Mouse (Mus musculus) bone marrow, adult 2 months (tissue): ENCODE measurements around the gene Ada. TPM values are rescaled to one million over a fixed set of nuclear protein-coding genes. Genes with fewer than 3 reads are reported as not detected.

Source experiments
- H3K27ac ChIP-seq: fragments of 200-500 bp; 2 replicates; pipeline ENCODE4 v1.5.1; 2012; ENCODE audit warnings: low read depth, mild to moderate bottlenecking, control low read depth, inconsistent platforms, low read length; ENCODE audit not compliant: control insufficient read depth, poor library complexity, insufficient read depth
- H3K4me1 ChIP-seq: fragments of 200-500 bp; 2 replicates; pipeline ENCODE4 v1.6.1; 2011; ENCODE audit warnings: low read length; ENCODE audit not compliant: control insufficient read depth, insufficient read depth
- H3K4me3 ChIP-seq: fragments of 200-500 bp; replicated peaks from 2 replicates; pipeline ENCODE3; 2011; ENCODE audit warnings: mild to moderate bottlenecking, low read depth, low read length, control low read depth; ENCODE audit not compliant: control insufficient read depth
- CTCF ChIP-seq: fragments of 200-500 bp; IDR thresholded peaks from 2 replicates; pipeline ENCODE4 v1.5.1; 2011; ENCODE audit warnings: low read length, control low read depth; ENCODE audit not compliant: control insufficient read depth, insufficient read depth
- POLR2A ChIP-seq: fragments of 200-500 bp; IDR thresholded peaks from 2 replicates; pipeline ENCODE4 v1.6.1; 2011; ENCODE audit warnings: low read depth, mild to moderate bottlenecking, control low read depth, low read length, borderline replicate concordance; ENCODE audit not compliant: control insufficient read depth
- WGBS: fragments of 180-500 bp; shearing (Covaris S2); methylation state at CpG from one replicate; pipeline ENCODE4 v1.1.7; 2018; 5-methylcytosine and 5-hydroxymethylcytosine counted together
- polyA plus RNA-seq: library from polyadenylated mRNA; stranded (reverse); fragments of >200 nt; gene quantifications from 2 replicates; pipeline ENCODE4 v1.2.4, GENCODE M21; 2011; ENCODE audit warnings: low replicate concordance; ENCODE audit not compliant: missing spikeins, insufficient read depth, insufficient read length

Gene Ada
- polyA plus RNA-seq, 1 experiment: 14.9 TPM

DNA sequence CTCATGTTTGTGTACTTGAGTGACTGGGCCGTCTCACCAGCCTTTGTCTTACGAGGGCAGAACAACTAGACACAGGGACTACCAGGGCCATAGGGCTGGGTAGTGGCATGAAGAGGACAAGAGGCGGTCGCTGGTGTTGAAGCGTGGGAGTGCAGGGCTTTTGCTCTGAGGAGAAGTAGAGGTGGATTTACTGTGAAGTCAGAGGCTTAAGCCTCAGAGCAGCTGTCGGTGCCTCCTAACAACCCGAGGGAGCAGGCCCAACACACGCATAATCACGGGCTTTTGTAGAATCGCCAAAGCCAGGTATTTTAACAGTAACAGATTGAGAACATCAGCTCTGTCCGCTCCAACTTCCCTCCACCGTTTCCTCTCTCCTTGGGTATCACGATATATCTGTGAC is 26.6 kb upstream of the Ada start:
- Histone ChIP-seq H3K27ac (no peak overlapping the region), H3K4me1 (no peaks in the 10 kb centered on the region), H3K4me3 (no peak overlapping the region)
- TF ChIP-seq POLR2A: no peak
- TF ChIP-seq CTCF: no peak
- WGBS: 66% methylated on average over 13 of the region's 13 CpGs

DNA sequence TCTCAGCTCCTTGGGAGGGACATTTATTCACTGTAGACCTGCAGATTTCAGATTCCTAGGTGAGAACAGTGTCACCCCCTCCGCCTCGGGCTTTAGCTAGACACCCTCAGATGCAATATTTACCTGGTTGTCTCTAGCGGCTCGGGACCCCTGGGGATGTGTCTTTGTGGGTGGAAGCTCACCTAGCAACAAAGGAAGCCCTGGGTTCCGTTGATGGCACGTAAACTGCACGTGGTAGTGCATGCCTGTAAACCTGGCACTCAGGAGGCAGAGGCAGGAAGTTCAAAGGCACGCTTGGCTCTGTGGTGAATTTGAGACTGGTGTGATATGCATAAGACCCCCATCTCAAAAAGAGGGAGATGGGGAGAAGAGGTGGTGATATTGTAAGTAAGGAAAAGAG is 20.7 kb upstream of the Ada start:
- no peak for TF ChIP-seq POLR2A
- no peak for TF ChIP-seq CTCF
- peaks cover 2% of the 10 kb centered on the region; the same call in 1 of the 2 replicates for H3K4me1 ChIP-seq
- WGBS: 84% methylated on average over 8 of the region's 8 CpGs
- H3K4me3 ChIP-seq: no peak overlapping the region
- H3K27ac ChIP-seq: no peak overlapping the region

DNA sequence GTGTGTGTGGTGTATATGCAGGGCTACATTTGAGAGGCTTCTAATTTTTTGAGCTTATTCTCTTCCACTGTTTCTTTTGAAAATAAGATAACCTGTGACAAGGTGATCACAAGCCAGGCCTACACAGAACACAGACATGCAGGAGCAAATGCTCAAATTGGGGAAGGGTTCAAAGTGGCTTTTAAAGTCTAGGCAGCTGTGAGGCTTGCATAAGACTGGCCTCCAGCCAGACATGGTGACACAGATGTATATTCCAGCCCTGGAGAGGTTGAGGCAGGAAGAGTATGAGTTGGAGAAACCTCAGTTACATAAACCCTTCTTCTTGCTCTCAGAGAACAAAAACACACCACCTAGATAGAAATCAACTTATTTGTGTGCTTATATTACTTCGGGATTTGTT is 16.9 kb upstream of the Ada start:
- 15% methylated on average over 1 of the region's 1 CpGs for WGBS
- Histone ChIP-seq H3K4me1 (peaks cover 2% of the 10 kb centered on the region; the same call in 1 of the 2 replicates), H3K4me3 (no peak overlapping the region), H3K27ac (no peak overlapping the region)
- TF ChIP-seq CTCF (no peak), POLR2A (no peak)

DNA sequence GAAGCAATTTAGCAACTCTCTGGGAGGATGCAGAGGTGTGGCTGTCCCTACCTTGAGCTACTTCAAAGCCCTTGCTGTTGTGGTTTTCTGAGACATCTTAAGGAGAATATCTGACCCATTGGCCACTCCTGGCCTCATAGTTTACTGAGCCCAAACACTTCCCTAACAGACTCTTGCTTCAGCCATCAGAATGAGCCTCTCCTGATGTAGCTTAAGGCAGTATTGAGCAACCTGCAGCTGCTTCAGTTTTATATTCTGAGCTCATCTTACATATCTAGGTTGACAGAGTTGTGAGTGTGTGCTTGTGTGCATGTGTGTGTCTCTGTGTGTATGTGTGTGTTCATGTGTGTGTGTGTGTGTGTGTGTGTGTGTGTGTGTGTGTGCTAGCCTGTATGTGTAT is 16.2 kb upstream of the Ada start:
- Histone ChIP-seq H3K27ac (no peak overlapping the region), H3K4me1 (peaks cover 2% of the 10 kb centered on the region; the same call in 1 of the 2 replicates), H3K4me3 (no peak overlapping the region)
- no peak for TF ChIP-seq CTCF
- TF ChIP-seq POLR2A: no peak

DNA sequence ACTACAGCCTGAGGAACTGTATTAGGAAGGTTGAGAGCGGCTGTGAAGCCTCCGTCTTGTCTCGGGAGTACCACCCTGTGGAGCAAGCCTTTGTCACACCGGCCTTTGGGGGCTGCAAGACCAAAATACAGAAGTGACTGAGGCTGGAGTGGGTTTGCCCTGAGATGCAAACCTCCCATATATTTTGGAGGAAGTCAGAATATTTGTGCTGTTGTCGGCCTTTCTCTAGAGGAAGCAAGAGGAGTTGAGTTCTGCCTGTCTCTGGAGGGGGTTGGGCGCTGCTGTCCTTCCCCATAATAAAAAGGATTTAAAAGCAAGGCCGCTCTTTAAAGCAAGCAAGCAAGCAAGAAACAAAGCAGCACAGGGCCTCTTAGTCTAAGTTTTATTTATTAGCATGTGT is 11.4 kb upstream of the Ada start:
- TF ChIP-seq POLR2A (no peak), CTCF (no peak)
- WGBS: 27% methylated on average over 7 of the region's 7 CpGs
- H3K4me3 ChIP-seq: no peak overlapping the region
- no peak overlapping the region for H3K27ac ChIP-seq
- H3K4me1 ChIP-seq: peaks cover 2% of the 10 kb centered on the region; the same call in 1 of the 2 replicates

DNA sequence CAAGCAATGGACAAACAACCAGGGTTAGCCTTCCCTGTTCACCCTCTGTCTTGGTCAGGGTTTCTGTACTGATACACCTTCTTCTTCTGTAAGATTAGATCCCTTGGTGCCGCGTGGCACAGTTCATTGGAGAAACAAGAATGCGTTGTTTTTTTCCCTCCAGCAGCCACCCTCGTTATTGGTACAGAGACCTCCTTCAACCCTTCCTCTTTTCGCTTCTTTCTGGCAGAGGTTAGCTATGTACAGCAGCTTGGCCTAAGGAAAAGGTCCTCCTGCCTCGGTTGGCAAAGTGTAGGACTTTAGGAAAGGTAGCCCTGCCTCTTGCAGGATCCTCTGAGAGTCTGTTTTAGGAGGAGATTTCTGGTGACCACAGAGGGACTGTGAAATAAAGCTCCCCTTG is 10.6 kb upstream of the Ada start:
- Histone ChIP-seq H3K27ac (no peak overlapping the region), H3K4me1 (no peaks in the 10 kb centered on the region; the same call in 1 of the 2 replicates), H3K4me3 (no peak overlapping the region)
- TF ChIP-seq POLR2A (no peak), CTCF (no peak)
- WGBS: 35% methylated on average over 6 of the region's 6 CpGs

DNA sequence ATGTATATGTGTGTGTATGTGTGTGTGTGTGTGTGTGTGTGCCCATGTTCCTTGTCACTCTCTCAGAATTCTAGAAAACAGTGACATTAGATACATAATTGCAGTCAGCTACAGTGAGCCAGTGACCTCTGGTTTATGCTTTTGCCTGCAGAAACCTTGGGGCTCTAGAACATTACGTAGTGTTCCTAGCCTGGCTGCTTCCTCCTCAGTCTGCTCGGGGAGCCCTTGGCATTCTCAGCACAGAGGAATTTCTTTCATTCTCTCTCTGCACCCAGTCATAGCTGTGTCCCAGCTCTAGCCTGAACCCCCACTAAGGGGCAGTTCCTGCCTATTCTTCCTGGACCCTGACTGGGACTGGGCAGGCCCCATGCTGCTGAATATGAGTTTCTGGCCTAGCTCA is 8.1 kb upstream of the Ada start:
- Histone ChIP-seq H3K4me1 (no peaks in the 10 kb centered on the region; the same call in 1 of the 2 replicates), H3K4me3 (no peak overlapping the region), H3K27ac (no peak overlapping the region)
- 67% methylated on average over 2 of the region's 2 CpGs for WGBS
- no peak for TF ChIP-seq POLR2A
- TF ChIP-seq CTCF: no peak

DNA sequence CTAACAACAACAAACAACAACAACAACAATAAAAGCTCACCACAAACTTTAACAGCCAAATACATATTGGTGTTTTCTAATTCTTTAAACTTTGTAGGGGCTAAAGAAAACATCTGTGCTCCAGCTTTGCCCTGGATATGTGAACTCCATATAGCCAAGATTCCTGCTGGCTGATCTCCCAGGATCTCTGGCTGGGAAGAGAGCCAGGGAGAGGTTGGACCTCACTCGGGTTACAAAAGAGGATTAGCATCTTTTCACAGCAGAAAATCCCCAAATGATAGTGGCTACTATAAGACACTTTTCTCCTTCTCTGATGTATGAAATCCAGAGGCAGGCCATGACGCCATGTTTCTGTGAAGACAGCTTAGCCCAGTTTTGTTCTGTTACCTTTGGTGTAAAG is 6.7 kb upstream of the Ada start:
- Histone ChIP-seq H3K27ac (no peak overlapping the region), H3K4me1 (no peaks in the 10 kb centered on the region; the same call in 1 of the 2 replicates), H3K4me3 (no peak overlapping the region)
- WGBS: 68% methylated on average over 2 of the region's 2 CpGs
- no peak for TF ChIP-seq POLR2A
- no peak for TF ChIP-seq CTCF

DNA sequence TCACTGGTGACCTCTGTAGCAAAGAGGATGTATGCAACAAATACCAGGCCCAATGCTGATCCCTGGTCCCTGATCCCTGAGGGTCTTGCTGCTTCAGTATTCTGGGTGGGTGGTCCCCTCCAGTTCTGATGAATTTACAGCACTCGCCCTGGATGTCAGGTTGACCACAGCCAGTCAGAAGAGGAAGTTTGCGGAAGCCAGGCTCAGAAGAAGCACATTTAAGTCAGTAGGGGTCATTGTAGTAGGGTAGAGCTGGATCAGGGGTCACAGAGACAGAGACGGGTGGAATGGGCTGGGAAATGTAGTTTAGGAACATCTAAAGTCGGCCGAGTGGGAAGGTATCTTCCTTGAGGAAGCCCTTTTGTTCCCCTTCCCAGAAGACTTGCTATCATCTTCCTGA is 4.2 kb upstream of the Ada start:
- WGBS: 20% methylated on average over 5 of the region's 5 CpGs
- Histone ChIP-seq H3K4me3 (no peak overlapping the region), H3K4me1 (no peaks in the 10 kb centered on the region; the same call in 1 of the 2 replicates), H3K27ac (no peak overlapping the region)
- TF ChIP-seq POLR2A (no peak), CTCF (no peak)
